Mouse (Mus musculus) yolk sac, embryonic 10.5 days (tissue): ENCODE results near the gene Fbxl2.

Source experiments
- DNase-seq: peaks from one replicate; pipeline ENCODE4 v3.0.0-alpha.2; 2017; ENCODE audit warnings: low spot score

Fbxl2 gene

GRCm38 (mm10) chr9:114019012-114019762, 26.8 kb downstream of the Fbxl2 start:
- no peak for DNase-seq

- DNase-seq, result no peak
These were observed 29.6 kb downstream of the Fbxl2 start for GRCm38 (mm10) chr9:114016402-114016801.

GRCm38 (mm10) chr9:114015724-114016123, 30.3 kb downstream of the Fbxl2 start:
- DNase-seq, result no peak

GRCm38 (mm10) chr9:114014034-114014433, 32.0 kb downstream of the Fbxl2 start:
- no peak for DNase-seq

- no peak for DNase-seq
These were observed 34.8 kb downstream of the Fbxl2 start for GRCm38 (mm10) chr9:114011203-114011602.

GRCm38 (mm10) chr9:114009526-114009925, 36.5 kb downstream of the Fbxl2 start:
- DNase-seq, result no peak

GRCm38 (mm10) chr9:114007850-114008350, 38.1 kb downstream of the Fbxl2 start:
- no peak for DNase-seq

- peak; percentile 47 for DNase-seq
These were observed 39.2 kb downstream of the Fbxl2 start for GRCm38 (mm10) chr9:114006801-114007200.

GRCm38 (mm10) chr9:113998311-113998710, 47.7 kb downstream of the Fbxl2 start:
- DNase-seq, result no peak

GRCm38 (mm10) chr9:113992810-113993209, 53.2 kb downstream of the Fbxl2 start:
- no peak for DNase-seq

- DNase-seq, result peak; percentile 70
These were observed 55.3 kb downstream of the Fbxl2 start for GRCm38 (mm10) chr9:113990547-113991248.

- DNase-seq, result no peak
These were observed 60.9 kb downstream of the Fbxl2 start for GRCm38 (mm10) chr9:113984946-113985620.

- DNase-seq, result no peak
These were observed 62.9 kb downstream of the Fbxl2 start for GRCm38 (mm10) chr9:113982883-113983670.

- DNase-seq, result no peak
These were observed 63.5 kb downstream of the Fbxl2 start for GRCm38 (mm10) chr9:113982451-113982850.

GRCm38 (mm10) chr9:113981099-113981880, 64.7 kb downstream of the Fbxl2 start:
- DNase-seq, result no peak

- DNase-seq, result no peak
These were observed 66.6 kb downstream of the Fbxl2 start for GRCm38 (mm10) chr9:113979356-113979755.

GRCm38 (mm10) chr9:113978656-113979055, 67.3 kb downstream of the Fbxl2 start:
- DNase-seq, result peak; percentile 29

GRCm38 (mm10) chr9:113977225-113977840, 68.7 kb downstream of the Fbxl2 start:
- no peak for DNase-seq

GRCm38 (mm10) chr9:113976264-113976663, 69.7 kb downstream of the Fbxl2 start:
- DNase-seq, result no peak

GRCm38 (mm10) chr9:113975442-113975841, 70.5 kb downstream of the Fbxl2 start:
- DNase-seq, result no peak

- DNase-seq, result no peak
These were observed 71.0 kb downstream of the Fbxl2 start for GRCm38 (mm10) chr9:113974945-113975344.
